Mouse (Mus musculus): Measurements from ENCODE around the gene Arhgap5. TPM values are rescaled to one million over a fixed set of nuclear protein-coding genes. Genes with fewer than 3 reads are reported as not detected.

The Arhgap5 gene
- polyA plus RNA-seq, 1 experiment from 2014 or later = 12.3 TPM

Other genes starting within 250 kb of the Arhgap5 start
- gene Akap6, start 195.4 kb downstream of the Arhgap5 start, polyA plus RNA-seq (2018) = 0.03 to 0.10 TPM (median 0.06 TPM) in 3 replicates

Data from macrophage (primary cell).